ENCODE assay signal across 8 mouse cellular contexts in the genomic region with DNA sequence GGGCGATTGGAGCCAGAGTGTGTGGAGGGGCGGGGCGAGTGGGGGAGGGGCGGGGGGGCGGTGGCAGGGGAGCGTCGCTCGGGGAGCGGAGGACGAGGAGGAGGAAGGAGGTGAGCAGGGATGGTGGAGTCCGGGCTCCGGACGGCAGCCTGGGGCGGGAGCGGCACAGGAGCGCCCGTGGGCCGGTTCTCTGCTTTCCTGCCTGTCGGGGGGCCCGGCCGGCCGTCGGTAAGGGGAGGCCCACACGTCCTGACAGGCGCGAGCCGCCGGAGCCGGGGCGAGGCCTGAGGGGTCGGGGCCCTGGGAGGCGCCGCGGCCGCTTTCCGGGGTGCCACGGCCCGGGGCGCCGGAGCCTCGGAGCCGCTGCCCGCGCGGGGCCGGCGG. TPM values are rescaled to one million over a fixed set of nuclear protein-coding genes. Genes with fewer than 3 reads are reported as not detected.
A peak's percentile ranks its signal among the peaks of the same experiment; 100 is the strongest.
DNase-seq lines count a peak whose midpoint lies in the region; ATAC-seq and TF ChIP-seq lines count a peak whose summit lies in the region.

No protein-coding gene starts in this region.

- peak overlapping the region; percentile 74 for H3K4me3 ChIP-seq in kidney, embryonic 16.5 days (ENCODE audit: low read length)
- peak overlapping the region; percentile 81 for H3K4me3 ChIP-seq in bone marrow macrophage, adult 2 months (ENCODE audit: insufficient read depth, low read length)
- peak overlapping the region; percentile 94 for H3K4me3 ChIP-seq in hindbrain, embryonic 13.5 days
- H3K4me3 ChIP-seq in midbrain, embryonic 15.5 days = peak overlapping the region; percentile 97

- H3K9ac ChIP-seq in kidney, embryonic 16.5 days (replicated peaks; ENCODE audit: low read length) = peak overlapping the region; percentile 94
- peak overlapping the region; percentile 98 for H3K9ac ChIP-seq in hindbrain, embryonic 13.5 days
- H3K9ac ChIP-seq in midbrain, embryonic 15.5 days = peak overlapping the region; percentile 93

- no peaks in the 10 kb centered on the region for H3K9me3 ChIP-seq in kidney, embryonic 16.5 days (ENCODE audit: low read length)
- no peaks in the 10 kb centered on the region for H3K9me3 ChIP-seq in hindbrain, embryonic 13.5 days
- no peaks in the 10 kb centered on the region for H3K9me3 ChIP-seq in midbrain, embryonic 15.5 days

- TF ChIP-seq POLR2A in bone marrow macrophage, adult 2 months (IDR thresholded peaks at IDR 0.05; ENCODE audit: borderline replicate concordance, low read depth, low read length) = no peak

- no peaks in the 10 kb centered on the region for H3K36me3 ChIP-seq in kidney, embryonic 16.5 days (ENCODE audit: insufficient read depth, low read length)
- peaks cover under 1% of the 10 kb centered on the region; the same call in 1 of the 2 replicates for H3K36me3 ChIP-seq in hindbrain, embryonic 13.5 days
- H3K36me3 ChIP-seq in midbrain, embryonic 15.5 days (replicated peaks) = no peaks in the 10 kb centered on the region

- H3K27ac ChIP-seq in kidney, embryonic 16.5 days (ENCODE audit: low read length) = peak overlapping the region; percentile 97
- peak overlapping the region; percentile 57 for H3K27ac ChIP-seq in bone marrow macrophage, adult 2 months (ENCODE audit: insufficient read depth, low read depth, low read length)
- H3K27ac ChIP-seq in hindbrain, embryonic 13.5 days = peak overlapping the region; percentile 98
- peak overlapping the region; percentile 99 for H3K27ac ChIP-seq in midbrain, embryonic 15.5 days

- 0% methylated on average over 18 of the region's 47 CpGs for WGBS in kidney, embryonic 16.5 days
- 0% methylated on average over 15 of the region's 47 CpGs for WGBS in hindbrain, embryonic 13.5 days
- under 1% methylated on average over 33 of the region's 47 CpGs for WGBS in midbrain, embryonic 15.5 days

- no peaks in the 10 kb centered on the region for H3K27me3 ChIP-seq in kidney, embryonic 16.5 days (ENCODE audit: insufficient read depth, low read length)
- no peaks in the 10 kb centered on the region for H3K27me3 ChIP-seq in hindbrain, embryonic 13.5 days
- H3K27me3 ChIP-seq in midbrain, embryonic 15.5 days (replicated peaks) = no peaks in the 10 kb centered on the region

- peaks cover 20% of the 10 kb centered on the region for H3K4me1 ChIP-seq in kidney, embryonic 16.5 days (ENCODE audit: insufficient read depth, low read length)
- peaks cover 12% of the 10 kb centered on the region for H3K4me1 ChIP-seq in bone marrow macrophage, adult 2 months (ENCODE audit: control insufficient read depth, insufficient read depth, low read length)
- H3K4me1 ChIP-seq in hindbrain, embryonic 13.5 days (replicated peaks) = peaks cover 32% of the 10 kb centered on the region
- peaks cover 28% of the 10 kb centered on the region for H3K4me1 ChIP-seq in midbrain, embryonic 15.5 days

- no peak for DNase-seq in kidney, postnatal 25 days
- DNase-seq in spleen, postnatal 10 days (ENCODE audit: low spot score in 2 of 2) = no peak
- DNase-seq in urinary bladder, postnatal 25 days (ENCODE audit: low spot score) = no peak
- DNase-seq in layer of hippocampus, adult 18-20 months (ENCODE audit: low spot score in 2 of 2) = no peak

- TF ChIP-seq CTCF in bone marrow macrophage, adult 2 months (IDR thresholded peaks at IDR 0.05; ENCODE audit: low read depth, low read length) = no peak

- no peak for ATAC-seq in kidney, embryonic 16.5 days (ENCODE audit: low FRiP score, low TSS enrichment)
- no peak for ATAC-seq in hindbrain, embryonic 13.5 days (ENCODE audit: low FRiP score)
- no peak; the same call in 1 of the 2 replicates for ATAC-seq in midbrain, embryonic 15.5 days (replicated peaks)

- peak overlapping the region; percentile 76 for H3K4me2 ChIP-seq in kidney, embryonic 16.5 days (replicated peaks; ENCODE audit: low read depth, low read length)
- peak overlapping the region; percentile 66 for H3K4me2 ChIP-seq in hindbrain, embryonic 13.5 days
- H3K4me2 ChIP-seq in midbrain, embryonic 15.5 days = peak overlapping the region; percentile 61

RNA-seq across cellular contexts. Expression of a gene that starts 0.4 kb away (rescaled TPM):
- 64.5 and 76.3 TPM in 2 replicates for polyA plus RNA-seq in kidney, embryonic 16.5 days (2015; fragmentation: Nextera tagmentation; extraction: Ambion mirVana)
- polyA plus RNA-seq in bone marrow macrophage, adult 2 months (2012; ENCODE audit: insufficient read depth, insufficient read length, missing spikeins) = 70.9 and 79.5 TPM in 2 replicates
- 126 and 139 TPM in 2 replicates for polyA plus RNA-seq in hindbrain, embryonic 13.5 days (2015; fragmentation: Nextera tagmentation; extraction: Ambion mirVana)
- polyA plus RNA-seq in midbrain, embryonic 15.5 days (2015; fragmentation: Nextera tagmentation; extraction: Ambion mirVana) = 116 and 123 TPM in 2 replicates
- 10 to 100 TPM; 46.4 to 49.1 TPM for total RNA-seq in layer of hippocampus, adult 18-20 months (2021)

RNA-seq across cellular contexts. Expression of a gene that starts 0.7 kb away (rescaled TPM):
- 43.1 and 48.9 TPM in 2 replicates for polyA plus RNA-seq in kidney, embryonic 16.5 days (2015; fragmentation: Nextera tagmentation; extraction: Ambion mirVana)
- polyA plus RNA-seq in bone marrow macrophage, adult 2 months (2012; ENCODE audit: insufficient read depth, insufficient read length, missing spikeins) = 29.3 and 35.5 TPM in 2 replicates
- polyA plus RNA-seq in hindbrain, embryonic 13.5 days (2015; fragmentation: Nextera tagmentation; extraction: Ambion mirVana) = 66.3 and 70.3 TPM in 2 replicates
- polyA plus RNA-seq in midbrain, embryonic 15.5 days (2015; fragmentation: Nextera tagmentation; extraction: Ambion mirVana) = 56.9 and 60.6 TPM in 2 replicates
- total RNA-seq in layer of hippocampus, adult 18-20 months (2021) = 10 to 100 TPM; 46.3 to 51.5 TPM

RNA-seq across cellular contexts. Expression of a gene that starts 52.7 kb away (rescaled TPM):
- 106 and 122 TPM in 2 replicates for polyA plus RNA-seq in kidney, embryonic 16.5 days (2015; fragmentation: Nextera tagmentation; extraction: Ambion mirVana)
- 36.7 and 41.5 TPM in 2 replicates for polyA plus RNA-seq in bone marrow macrophage, adult 2 months (2012; ENCODE audit: insufficient read depth, insufficient read length, missing spikeins)
- 75.4 and 82.8 TPM in 2 replicates for polyA plus RNA-seq in hindbrain, embryonic 13.5 days (2015; fragmentation: Nextera tagmentation; extraction: Ambion mirVana)
- 59.7 and 64.9 TPM in 2 replicates for polyA plus RNA-seq in midbrain, embryonic 15.5 days (2015; fragmentation: Nextera tagmentation; extraction: Ambion mirVana)
- total RNA-seq in layer of hippocampus, adult 18-20 months (2021) = 100 to 1,000 TPM; 118 to 123 TPM
